Mouse (Mus musculus) megakaryocyte, embryonic 14.5 days (primary cell): ENCODE data around the gene Rgs9.
"Not testable (repeated sequence)": the region's sequence is repeated elsewhere in the genome, so short reads cannot be mapped to it uniquely, and the experiment has no call there.

Source experiments
- FLI1 ChIP-seq: IDR thresholded peaks from 2 replicates; pipeline ENCODE4 v1.6.1; 2012; ENCODE audit warnings: low read length, inconsistent platforms, mixed read lengths
- GATA1 ChIP-seq: IDR thresholded peaks from 3 replicates; pipeline ENCODE4 v1.6.1; 2012; ENCODE audit warnings: mixed read lengths, low read length, inconsistent platforms, borderline replicate concordance

GRCm38 (mm10) chr11:109342666-109343065 lies 44.7 kb upstream of the Rgs9 start:
- TF ChIP-seq GATA1, FLI1: not testable (repeated sequence)
